Mouse (Mus musculus): ENCODE measurements around the gene Olfr1192-ps1. TPM values are rescaled to one million over a fixed set of nuclear protein-coding genes. Genes with fewer than 3 reads are reported as not detected.
"Not testable (repeated sequence)": the region's sequence is repeated elsewhere in the genome, so short reads cannot be mapped to it uniquely, and the experiment has no call there.

Gene Olfr1192-ps1
- not detected for total RNA-seq (2021)

- no peak for DNase-seq
Observed at GRCm38 (mm10) chr2:88648209-88648608, at the start of gene Olfr1192-ps1. TSS of gene Olfr1192-ps1 (plus strand) at chr2:88648509.

GRCm38 (mm10) chr2:88640242-88640641 lies 8.1 kb upstream of the Olfr1192-ps1 start, which contains the start of gene Olfr1191-ps1:
TSS of gene Olfr1191-ps1 (plus strand) at chr2:88640542.
- DNase-seq, result not testable (repeated sequence)

DNA sequence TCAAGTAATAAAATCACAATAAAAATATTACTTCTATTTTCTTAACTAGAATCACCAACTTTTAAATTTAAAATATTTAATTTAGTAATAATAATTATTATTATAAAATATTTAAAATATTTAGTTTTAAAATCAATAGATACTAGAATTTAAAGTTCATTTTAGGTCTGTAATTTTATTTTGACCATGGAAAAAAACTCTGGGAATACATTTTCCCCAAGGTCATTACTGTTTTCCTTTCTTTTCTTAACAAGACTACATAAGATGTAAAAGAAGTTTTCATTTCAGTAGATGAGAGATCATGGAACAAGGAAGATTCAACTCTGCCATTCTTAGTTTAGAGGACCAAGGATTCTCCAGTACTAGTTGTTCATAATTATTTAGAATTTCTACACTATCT lies 27.0 kb downstream of the Olfr1192-ps1 start, which contains the start of gene Olfr1193:
Gene Olfr1193, plus strand, starts transcription at position 301 of the 400 bp plus-strand sequence.
- DNase-seq, result not testable (repeated sequence)

GRCm38 (mm10) chr2:88689087-88689486 lies 40.8 kb downstream of the Olfr1192-ps1 start, which contains the start of gene Olfr1195:
TSS of gene Olfr1195 (minus strand) at chr2:88689187.
- no peak for DNase-seq

GRCm38 (mm10) chr2:88704497-88704896 lies 56.2 kb downstream of the Olfr1192-ps1 start, which contains the start of gene Olfr1196:
TSS of gene Olfr1196 (minus strand) at chr2:88704597.
- DNase-seq, result no peak

Other genes with a start within 250 kb of the Olfr1192-ps1 start
- not detected for gene Olfr1179, start 242.1 kb upstream of the Olfr1192-ps1 start, total RNA-seq (2021)
- not detected for gene Olfr1180, start 229.4 kb upstream of the Olfr1192-ps1 start, total RNA-seq (2021)
- gene Olfr1181, start 222.3 kb upstream of the Olfr1192-ps1 start, total RNA-seq (2021), result not detected
- gene Gm13757, start 199.4 kb upstream of the Olfr1192-ps1 start, total RNA-seq (2021), result not detected
- gene Olfr1183, start 193.6 kb upstream of the Olfr1192-ps1 start, total RNA-seq (2021), result not detected
- gene Olfr1184, start 164.9 kb upstream of the Olfr1192-ps1 start, total RNA-seq (2021), result not detected
- gene Olfr1185-ps1, start 155.2 kb upstream of the Olfr1192-ps1 start, total RNA-seq (2021), result not detected
- gene Olfr1186, start 130.0 kb upstream of the Olfr1192-ps1 start, total RNA-seq (2021), result not detected
- not detected for gene Olfr1188, start 91.6 kb upstream of the Olfr1192-ps1 start, total RNA-seq (2021)
- not detected for gene Olfr1189, start 62.1 kb upstream of the Olfr1192-ps1 start, total RNA-seq (2021)
- not detected for gene Olfr1191-ps1, start 8.0 kb upstream of the Olfr1192-ps1 start, total RNA-seq (2021)
- not detected for gene Olfr1193, start 27.1 kb downstream of the Olfr1192-ps1 start, total RNA-seq (2021)
- not detected for gene Olfr1195, start 40.7 kb downstream of the Olfr1192-ps1 start, total RNA-seq (2021)
- not detected for gene Olfr1196, start 56.1 kb downstream of the Olfr1192-ps1 start, total RNA-seq (2021)
- gene Olfr1197, start 83.9 kb downstream of the Olfr1192-ps1 start, total RNA-seq (2021), result not detected
- not detected for gene Olfr1198, start 102.9 kb downstream of the Olfr1192-ps1 start, total RNA-seq (2021)
- not detected for gene Olfr1199, start 112.0 kb downstream of the Olfr1192-ps1 start, total RNA-seq (2021)
- gene Olfr1200, start 122.0 kb downstream of the Olfr1192-ps1 start, total RNA-seq (2021), result not detected
- not detected for gene Olfr1201, start 144.5 kb downstream of the Olfr1192-ps1 start, total RNA-seq (2021)
- not detected for gene Olfr1202, start 166.0 kb downstream of the Olfr1192-ps1 start, total RNA-seq (2021)
- gene Olfr1205, start 181.2 kb downstream of the Olfr1192-ps1 start, total RNA-seq (2021), result not detected
- gene Olfr1204, start 200.8 kb downstream of the Olfr1192-ps1 start, total RNA-seq (2021), result not detected
- not detected for gene Olfr1206, start 214.7 kb downstream of the Olfr1192-ps1 start, total RNA-seq (2021)